Mouse (Mus musculus) frontal cortex, postnatal 25 days (tissue): ENCODE measurements around the gene AI182371.

ENCODE experiments used
- DNase-seq, 2 experiments: peaks; one replicate each; pipeline ENCODE4 v3.0.0; 2022; ENCODE audit warnings: low spot score in 2 of 2

The AI182371 gene

GRCm38 (mm10) chr2:35101443-35101842 lies at the start of gene AI182371:
Gene AI182371 (minus strand): TSS chr2:35101543.
- DNase-seq: no peak

GRCm38 (mm10) chr2:35148806-35149205 lies 47.5 kb upstream of the AI182371 start:
- DNase-seq: no peak

DNA sequence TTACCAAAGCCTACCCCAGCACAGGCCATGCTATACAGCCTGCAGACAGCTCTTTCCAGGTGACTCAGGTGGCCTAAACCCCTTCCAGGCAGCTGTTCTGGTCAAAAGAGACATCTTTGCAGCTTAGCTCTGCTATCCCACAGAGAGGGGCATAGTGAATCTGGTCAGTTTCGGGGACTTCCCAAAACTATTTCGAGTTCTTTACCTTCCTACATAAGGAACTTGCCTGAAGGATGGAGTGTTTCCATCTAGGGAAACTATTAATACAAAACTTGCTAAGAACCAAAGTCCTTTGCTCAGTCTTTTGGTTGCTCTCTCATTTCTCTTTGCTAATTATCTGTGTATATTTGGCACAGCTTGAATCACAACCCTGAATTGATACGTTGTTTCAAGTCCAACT lies 40.3 kb upstream of the AI182371 start:
- no peak for DNase-seq

DNA sequence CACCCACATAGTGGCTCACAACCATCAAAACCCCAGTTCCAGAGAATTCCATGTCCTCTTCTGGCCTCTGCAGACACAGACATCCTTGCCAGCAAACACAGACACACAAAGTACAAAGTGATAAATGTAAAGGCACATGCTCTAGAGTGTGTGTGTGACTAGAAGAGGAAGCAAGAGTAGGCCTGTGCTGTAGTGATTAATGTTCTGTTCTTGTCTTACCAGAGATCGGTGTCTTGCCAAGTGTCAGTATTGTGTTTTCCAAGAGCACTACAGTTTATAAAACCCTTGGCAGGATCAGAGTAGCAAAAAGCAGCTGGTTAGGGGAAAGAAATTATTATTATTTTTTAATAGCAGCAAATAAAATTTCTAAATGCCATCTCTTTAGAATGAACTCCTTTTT lies 37.2 kb upstream of the AI182371 start:
- DNase-seq: no peak

- DNase-seq: no peak
These were observed 32.5 kb upstream of the AI182371 start for GRCm38 (mm10) chr2:35133891-35134290.

- DNase-seq: no peak
These were observed 31.3 kb upstream of the AI182371 start for GRCm38 (mm10) chr2:35132662-35133055.

DNA sequence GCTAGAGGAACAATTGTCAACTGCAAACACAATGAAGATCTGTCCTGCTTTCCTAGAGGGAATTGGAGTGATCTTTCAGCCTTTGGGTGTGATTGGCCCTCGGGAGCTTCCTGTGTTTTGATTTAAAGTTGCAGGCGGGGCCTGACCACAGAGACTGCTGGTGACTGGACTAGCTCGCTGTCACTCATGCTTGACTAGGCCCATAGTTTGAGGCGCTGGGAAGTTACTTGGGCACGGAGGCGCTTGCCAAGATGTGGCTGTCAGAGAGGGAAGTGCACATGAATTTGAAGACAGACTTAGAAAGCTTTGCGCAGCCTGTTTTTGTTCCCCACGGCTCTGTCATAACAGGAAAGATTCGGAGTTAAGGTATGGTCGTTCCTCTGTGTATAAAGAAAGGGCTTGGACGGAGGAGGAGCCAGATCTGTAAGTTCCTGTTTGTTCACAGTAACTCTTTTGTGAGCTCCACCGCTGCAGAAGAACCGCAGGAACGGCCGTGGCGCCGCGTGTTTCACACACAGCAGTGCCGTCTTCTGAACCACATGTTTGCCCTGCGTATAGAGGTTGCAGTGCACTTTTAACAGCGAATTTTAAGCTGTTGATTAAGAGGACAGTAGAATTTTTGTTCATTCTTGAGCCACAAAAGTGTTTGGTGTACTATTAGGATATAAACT lies 30.8 kb upstream of the AI182371 start:
- DNase-seq: peak; percentile 95 to 99

GRCm38 (mm10) chr2:35131491-35131890 lies 30.1 kb upstream of the AI182371 start:
- DNase-seq: no peak

GRCm38 (mm10) chr2:35124716-35125115 lies 23.4 kb upstream of the AI182371 start:
- DNase-seq: no peak

DNA sequence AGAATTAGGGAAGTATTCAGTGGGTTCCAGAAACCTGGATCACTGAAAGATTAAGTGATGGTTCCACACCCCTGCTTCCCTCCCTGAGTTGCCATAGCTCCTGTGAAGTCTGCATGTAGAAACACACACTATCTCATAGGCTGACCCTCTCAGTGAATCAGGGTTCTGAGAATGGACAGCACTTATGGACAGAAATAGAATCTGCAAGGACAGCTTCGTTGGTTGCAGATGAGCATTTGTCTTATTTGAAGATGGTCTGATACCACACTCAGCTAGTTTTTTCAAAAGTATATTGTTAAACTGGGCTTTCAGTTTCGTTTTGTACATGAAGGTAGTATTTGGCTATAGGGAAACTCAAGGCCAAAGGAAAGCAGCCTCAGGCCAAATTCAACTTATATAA lies 9.2 kb upstream of the AI182371 start:
- DNase-seq: no peak

DNA sequence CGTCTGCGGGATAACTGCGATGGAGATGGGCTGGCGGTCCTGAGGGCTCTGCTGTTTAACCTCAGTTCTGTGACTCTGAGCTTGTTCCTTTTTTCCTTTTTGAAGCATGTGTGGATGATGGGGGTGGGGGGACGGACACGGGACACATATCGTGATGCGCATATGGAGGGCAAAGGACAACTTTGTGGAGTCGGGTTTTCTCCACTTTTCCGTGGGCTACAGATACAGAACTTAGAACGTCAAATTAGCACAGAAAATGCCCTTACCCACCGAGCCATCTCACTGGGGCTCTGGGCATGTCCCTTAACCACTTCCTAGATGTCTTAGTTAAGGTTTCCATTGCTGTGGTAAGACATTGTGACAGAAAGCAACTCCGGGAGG lies 8.6 kb upstream of the AI182371 start:
- no peak for DNase-seq

- peak; percentile 89 to 93 for DNase-seq
These were observed 8.0 kb upstream of the AI182371 start, which contains the start of gene Cntrl for GRCm38 (mm10) chr2:35109141-35109923. Gene Cntrl (plus strand): TSS chr2:35109492.

GRCm38 (mm10) chr2:35108712-35109111 lies 7.4 kb upstream of the AI182371 start:
- peak in 1 of 2 experiments; percentile 15 for DNase-seq

DNA sequence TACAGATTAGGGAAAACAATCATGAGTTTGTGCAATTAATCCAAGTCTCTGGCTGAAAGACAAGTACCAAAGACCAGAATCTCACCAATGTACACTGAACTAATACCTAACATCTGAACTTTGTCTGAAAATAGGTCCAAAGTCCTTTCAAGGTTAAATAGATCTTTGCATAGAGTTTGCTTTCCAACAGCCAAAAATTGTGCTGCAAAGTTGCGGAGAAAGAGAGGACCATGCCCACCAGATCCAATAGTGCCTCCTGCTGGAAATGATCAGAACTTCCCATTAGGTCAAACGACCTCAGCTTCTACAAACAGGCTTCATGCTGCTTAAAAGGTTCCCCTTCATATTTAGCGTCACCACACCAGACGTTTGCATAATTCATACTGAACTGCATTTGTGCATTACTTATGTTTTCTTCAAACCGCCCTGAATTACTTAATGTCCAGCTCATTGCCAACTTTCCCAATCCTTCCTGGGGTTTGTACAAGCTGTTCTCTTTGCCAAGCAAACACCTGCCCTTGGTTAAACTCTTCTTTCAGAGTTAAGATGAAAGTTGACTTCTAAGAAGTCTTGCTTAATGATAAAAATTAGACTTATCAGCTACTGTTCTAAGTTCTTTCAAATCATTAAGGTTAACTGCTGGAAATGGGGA lies 6.8 kb upstream of the AI182371 start:
- no peak for DNase-seq

DNA sequence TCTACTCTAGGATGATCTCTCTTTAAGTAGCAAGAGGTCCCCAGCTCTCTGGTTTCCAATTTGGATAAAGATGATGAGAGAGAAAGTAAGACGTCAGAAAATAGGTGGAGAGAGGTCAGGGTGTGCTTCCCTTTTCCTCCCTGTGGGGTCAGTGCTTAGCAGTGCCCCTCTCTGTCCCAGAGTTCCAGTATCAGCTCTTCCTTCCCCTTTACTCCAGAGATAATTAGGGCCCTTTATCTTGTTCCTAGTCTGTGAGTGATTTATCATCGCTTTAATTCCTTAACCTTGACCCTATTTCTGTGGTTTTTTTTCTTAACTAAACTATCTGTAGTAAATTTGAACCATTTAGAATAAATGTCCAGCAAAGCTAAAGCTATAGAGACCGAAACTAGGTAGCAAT lies 3.5 kb upstream of the AI182371 start:
- no peak for DNase-seq

DNA sequence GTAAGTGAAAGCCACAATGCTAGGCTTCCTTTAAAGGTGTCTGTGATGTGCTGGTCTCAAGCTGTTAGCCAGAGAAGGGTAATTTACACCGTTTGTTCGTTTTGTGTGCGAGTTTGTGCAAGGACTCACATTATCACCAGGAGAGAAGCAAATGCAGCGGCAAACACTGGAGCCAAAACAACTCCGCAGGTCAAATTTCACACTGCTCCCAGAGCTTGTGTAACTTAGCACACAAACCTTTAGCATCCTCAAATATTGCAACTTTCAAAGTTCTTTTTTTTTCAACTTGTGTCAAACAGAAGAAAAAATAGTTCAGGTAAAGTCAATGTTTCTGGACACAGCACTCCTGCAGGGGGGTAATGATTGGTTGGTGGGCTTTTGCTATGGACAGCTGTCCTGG lies 2.2 kb upstream of the AI182371 start:
- DNase-seq: no peak

DNA sequence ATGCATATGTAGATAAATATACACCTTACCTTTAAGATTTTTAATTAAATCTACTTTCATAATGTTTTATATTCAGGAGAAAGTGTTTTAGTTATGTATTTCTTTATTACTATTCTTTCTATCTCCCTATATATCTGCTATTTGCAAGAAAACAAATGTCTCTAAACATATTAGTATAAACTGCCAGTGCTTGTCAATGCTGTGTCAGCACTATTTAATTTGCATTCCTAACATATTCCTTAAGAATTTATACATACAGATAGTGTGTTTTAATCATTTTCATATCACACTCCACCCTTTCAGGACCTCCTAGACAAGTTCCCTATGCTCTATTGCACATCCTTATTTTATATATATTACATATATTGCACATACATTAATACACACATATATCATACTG lies 1.4 kb upstream of the AI182371 start:
- DNase-seq: no peak

GRCm38 (mm10) chr2:35100529-35100928 lies 814 bp downstream of the AI182371 start:
- no peak for DNase-seq

GRCm38 (mm10) chr2:35087418-35087817 lies 13.9 kb downstream of the AI182371 start:
- no peak for DNase-seq

GRCm38 (mm10) chr2:35079166-35079565 lies 22.2 kb downstream of the AI182371 start:
- DNase-seq: no peak

DNA sequence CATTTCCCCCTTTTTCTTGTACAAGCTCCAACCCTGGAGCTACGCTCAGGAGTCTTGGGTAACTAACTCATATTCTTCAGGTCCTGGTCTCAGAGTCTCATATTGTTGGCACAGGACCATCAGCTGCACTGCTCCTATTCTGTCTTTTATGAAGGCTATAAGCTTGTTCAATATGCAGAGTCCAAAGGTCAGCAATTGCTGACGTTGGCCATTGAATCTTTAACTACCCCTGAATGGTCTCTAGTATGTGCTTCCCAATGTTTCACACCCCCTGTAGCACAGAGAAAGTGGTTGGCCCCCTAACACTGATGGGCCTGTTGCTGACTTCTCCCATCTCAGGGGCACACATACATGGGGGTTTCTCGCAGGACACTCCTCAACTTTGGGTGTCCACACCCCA lies 27.0 kb downstream of the AI182371 start:
- no peak for DNase-seq

DNA sequence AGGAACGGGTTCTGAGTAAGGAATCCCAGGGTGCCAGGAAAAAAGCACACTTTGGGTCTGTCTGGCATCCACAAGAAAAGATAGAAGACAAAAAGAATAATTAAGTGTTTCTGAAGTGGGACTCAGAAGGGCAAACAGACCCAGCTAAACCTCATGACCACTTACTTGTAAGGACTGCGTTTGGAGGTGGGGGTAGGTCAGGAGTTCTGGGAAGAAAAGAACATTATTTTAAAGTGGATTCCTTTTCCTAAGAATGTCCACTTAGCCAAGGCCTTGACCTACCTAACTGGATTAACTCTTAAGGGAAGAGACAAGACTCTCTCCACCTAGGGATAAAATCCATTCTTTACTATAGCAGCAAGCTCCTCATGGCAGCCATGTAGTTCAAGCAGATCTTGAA lies 28.8 kb downstream of the AI182371 start:
- DNase-seq: no peak

- DNase-seq: no peak
These were observed 31.1 kb downstream of the AI182371 start for GRCm38 (mm10) chr2:35070275-35070674.
